Mouse (Mus musculus) embryo, embryonic 9.5 days (tissue): ENCODE data around the gene Tmub2.

Source experiments
- DNase-seq: peaks from one replicate; pipeline ENCODE4 v3.0.0-alpha.2; 2017; ENCODE audit errors: extremely low spot score

Gene Tmub2

GRCm38 (mm10) chr11:102284501-102285094, at the start of gene Tmub2:
Tmub2 (plus strand) TSS chr11:102284931.
- peak; percentile 97 for DNase-seq

- DNase-seq, result no peak
Measured at GRCm38 (mm10) chr11:102236022-102236421, 48.7 kb upstream of the Tmub2 start.

GRCm38 (mm10) chr11:102240636-102241035, 44.1 kb upstream of the Tmub2 start:
- DNase-seq, result no peak

- no peak for DNase-seq
Measured at GRCm38 (mm10) chr11:102241246-102241645, 43.5 kb upstream of the Tmub2 start.

GRCm38 (mm10) chr11:102241874-102242273, 42.9 kb upstream of the Tmub2 start:
- no peak for DNase-seq

GRCm38 (mm10) chr11:102244926-102245449, 39.7 kb upstream of the Tmub2 start:
- DNase-seq, result peak; percentile 39

GRCm38 (mm10) chr11:102245581-102246272, 39.0 kb upstream of the Tmub2 start:
- DNase-seq, result no peak

GRCm38 (mm10) chr11:102246273-102246635, 38.5 kb upstream of the Tmub2 start:
- DNase-seq, result no peak

- DNase-seq, result no peak
Measured at GRCm38 (mm10) chr11:102246871-102247270, 37.9 kb upstream of the Tmub2 start.

GRCm38 (mm10) chr11:102248630-102249230, 36.0 kb upstream of the Tmub2 start, which contains the start of gene BC030867:
BC030867 (plus strand) TSS chr11:102248882.
- DNase-seq, result peak; percentile 99

GRCm38 (mm10) chr11:102249351-102250090, 35.2 kb upstream of the Tmub2 start:
- no peak for DNase-seq

GRCm38 (mm10) chr11:102257514-102257913, 27.2 kb upstream of the Tmub2 start:
- peak; percentile 38 for DNase-seq

- no peak for DNase-seq
Measured at GRCm38 (mm10) chr11:102258095-102258494, 26.6 kb upstream of the Tmub2 start.

GRCm38 (mm10) chr11:102258521-102258920, 26.2 kb upstream of the Tmub2 start:
- DNase-seq, result no peak

GRCm38 (mm10) chr11:102263211-102263610, 21.5 kb upstream of the Tmub2 start:
- DNase-seq, result no peak

- no peak for DNase-seq
Measured at GRCm38 (mm10) chr11:102265816-102266215, 18.9 kb upstream of the Tmub2 start.

- DNase-seq, result no peak
Measured at GRCm38 (mm10) chr11:102266631-102267355, 17.9 kb upstream of the Tmub2 start.

GRCm38 (mm10) chr11:102267480-102267879, 17.3 kb upstream of the Tmub2 start:
- DNase-seq, result peak; percentile 75

GRCm38 (mm10) chr11:102268520-102269244, 16.0 kb upstream of the Tmub2 start, which contains the start of gene Asb16:
Asb16 (plus strand) TSS chr11:102268743.
- DNase-seq, result no peak

GRCm38 (mm10) chr11:102276411-102276915, 8.3 kb upstream of the Tmub2 start:
- DNase-seq, result peak; percentile 73
